ENCODE assay signal across 17 mouse cellular contexts in the genomic region with DNA sequence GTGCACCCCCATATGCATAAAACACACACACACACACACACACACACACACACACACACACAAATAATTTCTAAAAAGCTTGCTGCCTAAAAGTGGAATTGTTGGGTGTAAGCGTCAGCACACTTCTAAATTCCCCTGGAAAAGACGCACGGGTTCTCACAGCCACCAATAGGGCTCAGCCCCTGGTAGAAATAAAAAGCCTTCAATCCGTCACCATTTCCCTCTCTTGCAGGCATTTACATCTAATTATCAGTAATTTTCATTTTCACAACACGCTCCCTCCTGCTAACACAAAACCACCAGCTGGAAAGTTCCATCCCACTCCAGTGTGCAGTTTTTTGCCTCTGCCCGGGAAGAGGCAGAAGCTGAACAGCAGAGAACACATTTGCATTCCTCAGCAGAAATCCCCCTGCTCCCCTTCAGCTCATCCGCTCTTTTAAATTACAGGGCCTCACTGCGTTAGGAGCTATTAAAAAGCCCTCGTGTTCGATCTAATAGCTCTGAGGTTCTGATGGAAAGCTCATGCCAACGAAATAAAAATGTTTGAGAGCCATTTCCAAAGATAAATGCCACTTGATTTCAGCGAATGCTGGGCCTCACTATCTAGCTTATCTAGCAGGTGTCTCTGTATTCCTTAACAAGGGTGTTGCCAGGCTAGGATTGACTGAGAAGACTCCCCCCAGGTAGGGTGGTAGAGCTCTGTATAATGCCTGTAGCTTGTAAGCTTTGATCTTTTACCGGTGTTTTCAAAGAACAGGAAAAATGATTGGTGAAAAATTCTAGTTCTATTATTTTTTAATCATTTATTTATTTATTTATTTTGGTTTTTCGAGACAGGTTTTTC. TPM values are rescaled to one million over a fixed set of nuclear protein-coding genes. Genes with fewer than 3 reads are reported as not detected.
DNase-seq lines count a peak whose midpoint lies in the region; ATAC-seq lines count a peak whose summit lies in the region.
"Had no signal": no experiment of that assay in that cellular context is flagged by ENCODE, and none has a peak within 500 bp of the region (broad histone marks: within the 10 kb centered on the region; RNA-seq: fewer than 3 reads in every experiment).

No protein-coding gene starts in this region.

- WGBS in hindbrain, embryonic 14.5 days: 60% methylated on average over 14 of the region's 14 CpGs
- 82% methylated on average over 14 of the region's 14 CpGs for WGBS in hindbrain, embryonic 10.5 days

- DNase-seq in hindbrain, embryonic 14.5 days (ENCODE audit: low spot score): peak; percentile 35
- DNase-seq in hindbrain, embryonic 10.5 days (ENCODE audit: low spot score): no peak
- peak; percentile 20 to 39 for DNase-seq in right cerebral cortex, adult 2 months (ENCODE audit: low spot score in 2 of 2)
- no peak for DNase-seq in right cerebral cortex, postnatal 14 days
- DNase-seq in layer of hippocampus, adult 9-11 months: peak; percentile 65
- peak; percentile 26 for DNase-seq in right cerebral cortex, postnatal 4 days
- no peak for DNase-seq in thymus, postnatal 36 days
- no peak for DNase-seq in lung, postnatal 4 days
- DNase-seq: cerebellum, adult 9-10 months; gastrocnemius, postnatal 36 days; kidney, postnatal 10 days; spleen, adult 18-20 months had no signal

- peak overlapping the region; percentile 62 for H3K27ac ChIP-seq in hindbrain, embryonic 14.5 days
- H3K27ac ChIP-seq in hindbrain, embryonic 10.5 days: no peak overlapping the region
- H3K27ac ChIP-seq: embryonic facial prominence, embryonic 15.5 days; limb, embryonic 13.5 days had no signal

- no peak overlapping the region for H3K4me2 ChIP-seq in hindbrain, embryonic 14.5 days (replicated peaks)
- H3K4me2 ChIP-seq: embryonic facial prominence, embryonic 15.5 days; heart, embryonic 11.5 days; limb, embryonic 13.5 days had no signal

- peak; percentile 64; the same call in 1 of the 2 replicates for ATAC-seq in hindbrain, embryonic 14.5 days (ENCODE audit: low FRiP score)
- ATAC-seq: intestine, embryonic 16.5 days had no signal

- H3K27me3 ChIP-seq in hindbrain, embryonic 14.5 days (ENCODE audit: control insufficient read depth, insufficient read depth, low read length): no peaks in the 10 kb centered on the region
- H3K27me3 ChIP-seq in hindbrain, embryonic 10.5 days (ENCODE audit: insufficient read depth, poor library complexity, severe bottlenecking): no peaks in the 10 kb centered on the region
- H3K27me3 ChIP-seq: embryonic facial prominence, embryonic 15.5 days had no signal

- H3K9me3 ChIP-seq in hindbrain, embryonic 14.5 days (ENCODE audit: control insufficient read depth, low read length): no peaks in the 10 kb centered on the region
- 0 out of 2 replicates have a peak, but pooled peaks cover 2% of the 10 kb centered on the region for H3K9me3 ChIP-seq in hindbrain, embryonic 10.5 days
- H3K9me3 ChIP-seq: embryonic facial prominence, embryonic 15.5 days; limb, embryonic 13.5 days had no signal

- no peaks in the 10 kb centered on the region for H3K36me3 ChIP-seq in hindbrain, embryonic 14.5 days (replicated peaks; ENCODE audit: control insufficient read depth, insufficient read depth)
- H3K36me3 ChIP-seq in hindbrain, embryonic 10.5 days: no peaks in the 10 kb centered on the region
- H3K36me3 ChIP-seq: embryonic facial prominence, embryonic 15.5 days; limb, embryonic 13.5 days had no signal

- H3K4me3 ChIP-seq in hindbrain, embryonic 14.5 days (replicated peaks; ENCODE audit: low read length): no peak overlapping the region
- no peak overlapping the region for H3K4me3 ChIP-seq in hindbrain, embryonic 10.5 days
- H3K4me3 ChIP-seq: embryonic facial prominence, embryonic 15.5 days; limb, embryonic 13.5 days; myocyte had no signal

- no peak overlapping the region for H3K9ac ChIP-seq in hindbrain, embryonic 14.5 days
- H3K9ac ChIP-seq: embryonic facial prominence, embryonic 15.5 days; limb, embryonic 13.5 days had no signal

- H3K4me1 ChIP-seq in hindbrain, embryonic 14.5 days (replicated peaks; ENCODE audit: control insufficient read depth, insufficient read depth, low read length): no peaks in the 10 kb centered on the region
- no peaks in the 10 kb centered on the region for H3K4me1 ChIP-seq in hindbrain, embryonic 10.5 days (replicated peaks)
- H3K4me1 ChIP-seq: embryonic facial prominence, embryonic 15.5 days; limb, embryonic 13.5 days had no signal

RNA-seq across cellular contexts. Expression of a gene that starts 6.2 kb away (rescaled TPM):
- 51.8 and 53.8 TPM in 2 replicates for polyA plus RNA-seq in hindbrain, embryonic 14.5 days (2014; fragmentation: Nextera tagmentation; extraction: Ambion mirVana)
- 83.0 and 94.2 TPM in 2 replicates for polyA plus RNA-seq in hindbrain, embryonic 10.5 days (2016; fragmentation: Nextera tagmentation; extraction: Ambion mirVana)

Comparison
In these comparisons a context has a peak if more than half of its experiments do, and no peak if none do; other contexts are left out.
1. DNase-seq: peak in hindbrain, embryonic 14.5 days (single experiment), right cerebral cortex, adult 2 months (2 of 2), layer of hippocampus, adult 9-11 months (single experiment) and right cerebral cortex, postnatal 4 days (single experiment); none in hindbrain, embryonic 10.5 days (single experiment), right cerebral cortex, postnatal 14 days (single experiment), thymus, postnatal 36 days (0 of 2) and lung, postnatal 4 days (0 of 2).